Mouse (Mus musculus) ES-E14 (cell line): Measurements from ENCODE around the gene Igf2bp3.

Source experiments
- MAFK ChIP-seq: IDR thresholded peaks from 2 replicates; pipeline ENCODE4 v1.6.1; 2014; ENCODE audit warnings: mild to moderate bottlenecking, low read depth, low read length, inconsistent platforms; ENCODE audit not compliant: insufficient read depth
- ZC3H11A ChIP-seq: IDR thresholded peaks from 2 replicates; pipeline ENCODE4 v1.6.1; 2012; ENCODE audit warnings: low read depth, mild to moderate bottlenecking, inconsistent platforms, low read length, borderline replicate concordance
- ZNF384 ChIP-seq: IDR thresholded peaks from 2 replicates; pipeline ENCODE4 v1.6.1; 2012; ENCODE audit warnings: low read depth, low read length, inconsistent platforms

GRCm38 (mm10) chr6:49225728-49226123 is 11.0 kb upstream of the Igf2bp3 start:
- TF ChIP-seq ZC3H11A (no peak), MAFK (no peak), ZNF384 (no peak)
